Mouse (Mus musculus): ENCODE measurements around the gene Slc35c2.

Slc35c2 gene

DNA sequence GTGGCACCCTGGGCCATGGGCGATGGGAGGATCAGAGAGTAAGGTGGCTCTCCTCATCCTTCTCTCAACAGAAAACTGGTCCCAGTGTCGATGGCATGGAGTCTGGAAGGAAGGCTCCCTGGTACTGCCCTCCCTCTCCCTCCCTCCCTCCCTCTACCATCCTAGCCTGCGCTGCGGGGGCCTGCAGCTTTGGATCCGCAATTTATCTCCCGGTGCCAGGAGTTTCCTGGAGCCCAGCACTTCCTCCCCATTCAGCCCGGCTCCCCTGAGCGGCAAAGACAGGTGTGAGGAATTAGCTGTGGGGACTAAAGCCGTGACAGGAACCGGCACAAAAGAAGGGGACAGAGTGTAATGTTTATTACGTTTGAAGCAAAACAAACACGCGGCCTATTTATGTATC lies 45.1 kb downstream of the Slc35c2 start:
- TF ChIP-seq GATA4 (IDR thresholded peaks at IDR 0.05; ENCODE audit: insufficient replicate concordance, low read length): no peak

GRCm38 (mm10) chr2:165241786-165242185 lies 45.9 kb downstream of the Slc35c2 start:
- TF ChIP-seq GATA4 (IDR thresholded peaks at IDR 0.05; ENCODE audit: insufficient replicate concordance, low read length): no peak

DNA sequence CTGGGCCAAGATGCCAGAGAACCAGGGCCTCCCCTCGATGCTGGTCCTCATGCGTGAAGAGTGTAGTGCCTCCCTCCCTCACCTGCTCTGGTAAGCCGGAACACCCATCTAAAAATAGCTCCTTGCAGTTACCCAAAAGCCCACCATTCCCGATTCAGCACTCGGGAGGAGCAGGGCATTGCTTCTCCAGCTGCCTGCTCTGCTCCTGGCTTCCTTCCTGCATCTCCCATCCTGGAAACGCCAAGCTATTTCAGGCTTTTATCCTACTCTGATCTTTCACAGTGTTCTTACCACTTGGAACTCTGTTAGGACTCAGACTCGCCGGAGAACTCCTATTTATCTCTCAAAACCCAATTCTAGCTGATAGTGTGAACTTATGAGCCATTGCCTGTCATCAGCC lies 47.3 kb downstream of the Slc35c2 start:
- no peak for TF ChIP-seq GATA4 (IDR thresholded peaks at IDR 0.05; ENCODE audit: insufficient replicate concordance, low read length)

DNA sequence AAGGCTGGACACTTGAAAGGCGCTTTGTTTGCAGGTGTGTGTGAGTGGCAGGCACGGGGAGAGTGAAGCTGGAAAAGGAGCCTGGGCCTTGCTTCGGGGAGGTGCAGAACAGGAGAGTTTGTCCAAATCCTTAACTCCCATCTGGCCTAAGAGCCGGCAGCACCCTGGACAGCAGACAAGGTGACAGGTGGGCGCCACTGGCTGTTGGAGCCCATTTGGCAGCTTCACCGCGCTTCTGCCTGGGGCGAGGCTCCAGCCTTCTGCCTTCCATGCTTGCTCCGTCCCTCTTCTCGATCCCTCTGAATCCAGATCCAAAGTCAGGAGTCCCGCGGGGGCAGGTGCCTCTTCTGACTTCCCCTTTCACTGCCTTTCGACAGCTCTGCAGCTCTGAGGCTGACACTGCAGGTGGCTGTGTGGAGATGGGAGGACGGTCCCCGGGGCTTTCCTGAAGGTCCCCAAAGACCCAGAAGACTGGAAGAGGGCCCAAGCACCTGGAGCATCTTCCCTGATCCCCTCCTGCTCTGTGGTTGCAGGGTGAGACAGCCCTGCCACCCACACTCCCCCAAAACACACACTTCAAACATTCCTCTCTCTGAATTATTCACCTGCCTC lies 48.0 kb downstream of the Slc35c2 start:
- no peak for TF ChIP-seq GATA4 (IDR thresholded peaks at IDR 0.05; ENCODE audit: insufficient replicate concordance, low read length)

- TF ChIP-seq GATA4 (IDR thresholded peaks at IDR 0.05; ENCODE audit: insufficient replicate concordance, low read length): no peak
Measured at GRCm38 (mm10) chr2:165238416-165239145, 49.1 kb downstream of the Slc35c2 start.

DNA sequence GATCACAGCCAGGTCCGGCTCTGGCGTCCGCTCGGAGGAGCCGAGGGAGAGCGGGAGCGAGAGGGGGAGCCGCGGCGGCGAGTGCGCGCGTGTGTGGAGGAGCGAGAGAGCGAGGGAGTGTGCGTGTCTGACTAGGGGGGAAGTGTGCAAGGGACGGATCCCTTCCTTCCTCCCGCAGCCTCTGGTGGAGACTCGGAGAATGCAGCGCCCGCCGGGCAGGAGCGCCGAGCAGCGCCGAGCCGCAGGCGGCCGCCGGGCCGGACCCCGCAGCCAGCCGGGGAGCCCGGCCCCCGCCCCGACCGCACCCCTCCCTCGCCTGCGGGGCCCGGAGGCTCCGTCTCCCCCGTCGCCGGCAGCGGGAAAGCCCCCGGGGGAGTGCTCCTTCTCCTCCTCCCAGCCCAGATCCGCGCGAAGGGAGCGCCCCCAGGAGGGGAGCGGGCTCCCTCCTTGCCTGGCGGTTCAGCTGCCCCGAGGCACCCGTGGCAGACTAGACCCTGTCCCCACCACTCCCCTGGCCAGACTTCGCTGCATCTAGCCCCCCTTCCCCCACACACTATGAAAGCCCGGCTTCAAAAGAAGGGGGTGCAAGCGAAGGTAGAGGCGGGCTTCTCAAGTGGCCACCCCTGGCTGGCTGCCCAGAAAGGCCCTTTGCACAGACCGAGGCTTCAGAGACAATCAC lies 52.9 kb downstream of the Slc35c2 start, which contains the start of gene Cdh22:
Gene Cdh22 (minus strand): TSS at position 241 of the 679 bp plus-strand sequence.
- TF ChIP-seq GATA4 (IDR thresholded peaks at IDR 0.05; ENCODE audit: insufficient replicate concordance, low read length): no peak

DNA sequence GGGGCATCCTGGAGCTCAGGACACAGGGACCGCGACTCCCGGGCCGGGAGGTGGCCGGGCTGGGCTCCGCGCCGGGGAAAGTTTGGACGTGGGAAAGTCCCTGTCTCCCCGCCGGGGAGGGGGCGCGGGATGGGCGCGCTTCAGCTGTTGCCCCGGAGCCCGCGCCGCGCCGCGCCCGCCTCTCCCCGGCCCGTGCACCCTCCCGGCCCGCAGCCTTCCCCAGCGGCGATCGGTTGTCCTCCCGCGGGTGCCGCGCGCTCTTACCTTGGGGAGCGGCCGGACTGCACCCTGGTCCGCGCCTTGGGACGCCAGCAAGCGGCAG lies 53.4 kb downstream of the Slc35c2 start:
- no peak for TF ChIP-seq GATA4 (IDR thresholded peaks at IDR 0.05; ENCODE audit: insufficient replicate concordance, low read length)

DNA sequence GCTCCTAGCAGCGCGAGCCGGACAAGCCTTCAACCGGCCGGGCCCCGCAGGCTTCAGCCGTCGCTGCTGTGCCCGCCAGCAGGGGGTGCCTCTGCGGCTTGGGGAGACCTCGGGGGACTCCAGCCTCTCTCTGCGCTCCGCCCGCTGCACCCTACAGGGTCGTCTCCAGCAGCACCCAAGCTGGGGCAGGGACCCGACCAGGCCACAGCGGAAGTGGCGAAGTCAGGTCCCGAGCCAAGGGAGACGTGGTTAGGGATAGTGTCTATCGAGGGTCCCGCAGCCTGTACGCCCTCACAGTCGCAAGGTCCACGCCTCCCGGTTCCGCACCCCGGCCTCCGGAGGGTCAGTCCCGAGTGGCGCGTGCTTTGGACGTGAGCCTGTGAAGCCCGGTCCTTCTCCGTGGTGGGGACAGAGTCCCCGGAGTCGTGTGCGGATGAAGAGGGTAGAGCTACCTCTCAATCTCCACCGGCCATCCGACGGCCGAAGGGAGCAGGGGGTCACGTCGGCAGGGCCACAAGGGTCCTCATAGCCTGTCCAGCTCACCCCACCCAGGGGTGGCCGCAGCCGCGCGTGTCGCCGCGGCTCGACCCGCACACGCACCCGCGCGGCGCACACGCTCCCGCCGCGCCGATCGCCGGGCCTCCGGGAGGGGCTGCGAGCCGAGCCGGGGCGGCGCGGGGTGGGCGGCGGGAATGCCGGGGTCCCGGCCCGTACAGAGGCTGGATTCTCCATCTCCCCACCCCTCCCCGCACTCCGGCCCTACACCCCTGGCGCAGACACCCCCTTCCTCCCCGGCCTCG lies 54.0 kb downstream of the Slc35c2 start:
- no peak for TF ChIP-seq GATA4 (IDR thresholded peaks at IDR 0.05; ENCODE audit: insufficient replicate concordance, low read length)

DNA sequence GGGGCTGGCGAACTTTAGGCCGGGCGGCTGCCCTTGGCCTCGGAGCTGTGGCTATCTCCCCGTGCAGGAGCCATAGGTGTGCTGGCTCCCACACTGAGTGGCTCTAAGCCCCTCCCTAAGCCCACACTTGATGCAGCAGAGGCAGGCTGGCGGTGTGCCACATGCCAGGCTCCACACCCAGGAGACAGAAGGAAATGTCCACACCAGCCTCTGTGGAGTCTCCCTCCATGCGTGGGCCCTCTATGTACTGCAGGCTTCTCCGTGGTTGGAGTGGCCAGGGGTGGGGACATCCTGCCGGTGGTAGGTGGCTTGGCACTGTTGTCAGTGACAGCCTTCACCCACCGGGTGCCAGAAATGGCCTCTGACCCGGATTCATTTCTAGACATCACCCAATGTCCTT lies 58.6 kb downstream of the Slc35c2 start:
- TF ChIP-seq GATA4 (IDR thresholded peaks at IDR 0.05; ENCODE audit: insufficient replicate concordance, low read length): no peak

Measured in liver, adult (tissue).